Mouse (Mus musculus): ENCODE results near the gene Ctla2b. TPM values are rescaled to one million over a fixed set of nuclear protein-coding genes. Genes with fewer than 3 reads are reported as not detected.
A peak's percentile ranks its signal among the peaks of the same experiment; 100 is the strongest.

The Ctla2b gene
- polyA plus RNA-seq, 1 experiment from 2014 or later = 10.1 TPM

- no peak overlapping the region for H3K4me3 ChIP-seq (ENCODE audit: low read depth, low read length)
- H3K36me3 ChIP-seq (ENCODE audit: insufficient read depth) = no peaks in the 10 kb centered on the region
- no peak overlapping the region for H3K9ac ChIP-seq
- no peak overlapping the region for H3K27ac ChIP-seq (ENCODE audit: low read depth)
- ATAC-seq (ENCODE audit: insufficient read depth) = no peak
- 72% methylated on average over 1 of the region's 1 CpGs for WGBS
- H3K4me2 ChIP-seq = no peak overlapping the region
- H3K27me3 ChIP-seq (ENCODE audit: insufficient read depth, low read length) = no peaks in the 10 kb centered on the region
- DNase-seq = no peak
- no peaks in the 10 kb centered on the region for H3K4me1 ChIP-seq (ENCODE audit: insufficient read depth)
- no peak for TF ChIP-seq CTCF (IDR thresholded peaks at IDR 0.05; ENCODE audit: low read depth)
- no peaks in the 10 kb centered on the region for H3K9me3 ChIP-seq (ENCODE audit: low read depth, low read length)
These were observed 4.9 kb downstream of the Ctla2b start for GRCm38 (mm10) chr13:60892301-60892700.

DNA sequence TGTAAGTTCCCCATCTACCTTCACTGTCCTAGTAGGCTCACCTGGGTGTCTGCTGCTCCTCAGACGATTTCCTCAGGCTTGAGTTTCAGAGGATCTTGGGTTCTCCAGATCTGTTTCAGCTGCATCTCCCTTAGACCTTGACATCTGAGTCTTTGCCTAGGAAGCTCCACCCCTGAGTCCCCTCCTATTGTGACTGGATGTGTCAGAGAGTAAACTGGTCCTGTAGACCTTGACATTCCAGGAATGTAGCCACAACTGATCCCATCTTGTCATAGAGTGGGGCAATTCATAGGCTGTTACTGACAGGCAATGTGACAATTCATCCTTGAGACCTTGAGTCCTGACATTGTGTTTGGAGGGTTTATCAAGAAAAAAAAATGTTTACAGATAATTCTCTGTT is 33.0 kb downstream of the Ctla2b start, which contains the start of gene 4930486L24Rik:
Gene 4930486L24Rik (minus strand): TSS at position 195 of the 400 bp plus-strand sequence.
- Histone ChIP-seq H3K36me3 (ENCODE audit: insufficient read depth) (no peaks in the 10 kb centered on the region), H3K4me2 (no peak within 1 kb of the TSS), H3K9ac (no peak within 1 kb of the TSS), H3K27ac (ENCODE audit: low read depth) (no peak within 1 kb of the TSS), H3K4me1 (ENCODE audit: insufficient read depth) (no peaks in the 10 kb centered on the region), H3K27me3 (ENCODE audit: insufficient read depth, low read length) (no peaks in the 10 kb centered on the region), H3K9me3 (ENCODE audit: low read depth, low read length) (no peaks in the 10 kb centered on the region), H3K4me3 (ENCODE audit: low read depth, low read length) (no peak within 1 kb of the TSS)
- no peak for ATAC-seq (ENCODE audit: insufficient read depth)
- 62% methylated on average over 1 of the region's 1 CpGs for WGBS
- TF ChIP-seq CTCF (IDR thresholded peaks at IDR 0.05; ENCODE audit: low read depth) = no peak
- no peak for DNase-seq

DNA sequence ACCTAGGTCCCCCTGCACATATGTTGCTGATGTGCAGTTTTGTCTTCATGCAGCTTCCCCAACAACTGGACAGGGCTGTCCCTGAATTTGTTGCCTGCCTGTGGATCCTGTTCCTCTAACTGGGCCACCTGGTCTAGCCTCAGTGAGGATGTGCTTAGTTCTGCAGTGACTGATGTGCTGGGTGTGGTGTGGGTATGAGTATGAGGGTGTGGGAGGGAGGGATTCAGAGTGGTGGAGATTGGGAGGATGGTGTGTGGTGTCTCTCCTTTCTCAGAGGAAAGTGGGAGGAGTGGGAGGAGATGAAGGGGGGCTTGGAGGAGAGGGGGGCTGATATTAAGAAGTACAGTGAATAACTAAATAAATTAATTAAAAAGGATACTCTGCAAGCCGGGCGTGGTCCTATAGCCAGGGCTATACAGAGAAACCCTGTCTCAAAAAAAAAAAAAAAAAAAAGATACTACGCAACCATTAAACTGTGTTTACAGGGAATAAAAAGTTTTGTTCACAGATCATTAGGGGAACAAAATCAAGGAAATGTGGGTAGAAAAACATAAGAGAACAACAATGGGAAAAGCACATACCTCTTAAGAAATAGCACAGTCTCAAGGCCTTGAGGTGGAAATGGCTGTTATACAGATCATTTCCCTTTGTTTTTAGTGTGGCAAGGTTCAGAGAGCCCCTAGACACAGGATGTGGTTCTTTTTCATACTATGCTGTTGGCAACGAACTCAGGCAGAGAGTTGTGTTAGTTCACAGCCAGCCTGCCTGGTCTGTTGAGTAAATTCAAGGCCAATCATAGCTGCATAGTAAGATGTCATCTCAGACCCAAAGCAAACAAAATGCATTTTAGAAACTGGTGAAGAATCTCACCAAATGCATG is 48.8 kb downstream of the Ctla2b start:
- ATAC-seq (ENCODE audit: insufficient read depth) (no peak; the same call in 1 of the 2 replicates), DNase-seq (peak; percentile 43)
- H3K36me3 ChIP-seq (ENCODE audit: insufficient read depth) = no peaks in the 10 kb centered on the region
- no peak overlapping the region for H3K9ac ChIP-seq
- 0 out of 2 replicates have a peak overlapping the region, but pooled peaks have one; percentile 30 for H3K27ac ChIP-seq (ENCODE audit: low read depth)
- WGBS = 73% methylated on average over 4 of the region's 4 CpGs
- TF ChIP-seq CTCF (IDR thresholded peaks at IDR 0.05; ENCODE audit: low read depth) = no peak
- no peak overlapping the region for H3K4me2 ChIP-seq
- H3K27me3 ChIP-seq (ENCODE audit: insufficient read depth, low read length) = no peaks in the 10 kb centered on the region
- H3K4me1 ChIP-seq (ENCODE audit: insufficient read depth) = no peaks in the 10 kb centered on the region
- H3K4me3 ChIP-seq (ENCODE audit: low read depth, low read length) = no peak overlapping the region
- H3K9me3 ChIP-seq (ENCODE audit: low read depth, low read length) = no peaks in the 10 kb centered on the region

Other genes starting within 250 kb of the Ctla2b start
- gene BC051665, start 111.1 kb downstream of the Ctla2b start, polyA plus RNA-seq (2014; fragmentation: Nextera tagmentation; extraction: Ambion mirVana) = not detected in 2 replicates
- gene Ctsll3, start 94.6 kb downstream of the Ctla2b start, polyA plus RNA-seq (2014; fragmentation: Nextera tagmentation; extraction: Ambion mirVana) = not detected in 2 replicates
- gene 4930486L24Rik, start 33.0 kb downstream of the Ctla2b start, polyA plus RNA-seq (2014; fragmentation: Nextera tagmentation; extraction: Ambion mirVana) = not detected in 2 replicates
- gene Gm49392, start 553 bp downstream of the Ctla2b start, polyA plus RNA-seq (2014; fragmentation: Nextera tagmentation; extraction: Ambion mirVana) = 0.34 and 0.95 TPM in 2 replicates
- not detected in 2 replicates for gene Tpbpb, start 7.4 kb upstream of the Ctla2b start, polyA plus RNA-seq (2014; fragmentation: Nextera tagmentation; extraction: Ambion mirVana)
- not detected in 2 replicates for gene Gm49393, start 38.1 kb upstream of the Ctla2b start, polyA plus RNA-seq (2014; fragmentation: Nextera tagmentation; extraction: Ambion mirVana)
- gene Gm49391, start 39.1 kb upstream of the Ctla2b start, polyA plus RNA-seq (2014; fragmentation: Nextera tagmentation; extraction: Ambion mirVana) = 3.3 and 5.0 TPM in 2 replicates
- 79.7 and 92.1 TPM in 2 replicates for gene Ctla2a, start 39.2 kb upstream of the Ctla2b start, polyA plus RNA-seq (2014; fragmentation: Nextera tagmentation; extraction: Ambion mirVana)
- not detected in 2 replicates for gene Tpbpa, start 44.5 kb upstream of the Ctla2b start, polyA plus RNA-seq (2014; fragmentation: Nextera tagmentation; extraction: Ambion mirVana)
- not detected in 2 replicates for gene Ctsj, start 108.5 kb upstream of the Ctla2b start, polyA plus RNA-seq (2014; fragmentation: Nextera tagmentation; extraction: Ambion mirVana)
- not detected in 2 replicates for gene Ctsq, start 143.2 kb upstream of the Ctla2b start, polyA plus RNA-seq (2014; fragmentation: Nextera tagmentation; extraction: Ambion mirVana)